Mouse (Mus musculus) activated CD4-positive, CD25-positive, alpha-beta regulatory T cell, adult 4 months (primary cell): Measurements from ENCODE around the gene Rabep1. TPM values are rescaled to one million over a fixed set of nuclear protein-coding genes. Genes with fewer than 3 reads are reported as not detected.

Experiments
- ATAC-seq: one replicate; pipeline ENCODE4 v1.8.0; 2017
- polyA plus RNA-seq, 2 experiments: library from polyadenylated mRNA; unstranded; fragments of 100-300 nt; shearing (Covaris generic); gene quantifications; one replicate each; pipeline ENCODE4 v1.2.1; 2017

Gene Rabep1
- polyA plus RNA-seq = 10 to 100 TPM in 1 of 2 experiments, 1 to 10 TPM in 1; 9.4 to 10.8 TPM

GRCm38 (mm10) chr11:70844559-70845456 is at the start of gene Rabep1:
TSS of gene Rabep1 (plus strand) at chr11:70844778.
- peak; percentile 66 for ATAC-seq

GRCm38 (mm10) chr11:70802208-70802864 is 42.2 kb upstream of the Rabep1 start:
- no peak for ATAC-seq

- no peak for ATAC-seq
Observed at GRCm38 (mm10) chr11:70802865-70803261, 41.7 kb upstream of the Rabep1 start.

DNA sequence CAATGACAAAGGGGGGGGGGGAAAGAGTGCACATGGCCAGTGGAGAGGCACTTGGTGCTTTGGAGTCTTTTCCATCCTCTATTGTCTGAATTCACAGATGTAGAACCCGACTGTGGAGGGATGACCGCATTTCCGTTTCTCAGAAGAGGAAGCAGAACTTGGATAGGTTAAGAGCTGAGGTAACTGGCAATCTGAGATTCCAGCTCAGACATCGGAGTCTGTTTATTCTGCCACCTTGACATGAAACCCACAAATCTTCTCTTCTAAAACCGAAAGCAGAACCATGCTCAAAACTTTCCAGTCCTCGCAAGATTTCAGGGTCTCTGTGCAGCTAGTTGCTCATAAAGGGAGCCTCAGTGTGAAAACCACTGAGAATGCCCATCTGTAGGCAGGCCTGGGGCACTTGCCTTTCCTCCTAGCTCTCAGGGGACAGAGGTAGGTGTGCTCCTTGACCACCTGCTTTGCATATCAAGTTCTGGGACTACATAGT is 40.8 kb upstream of the Rabep1 start:
- peak; percentile 82 for ATAC-seq

DNA sequence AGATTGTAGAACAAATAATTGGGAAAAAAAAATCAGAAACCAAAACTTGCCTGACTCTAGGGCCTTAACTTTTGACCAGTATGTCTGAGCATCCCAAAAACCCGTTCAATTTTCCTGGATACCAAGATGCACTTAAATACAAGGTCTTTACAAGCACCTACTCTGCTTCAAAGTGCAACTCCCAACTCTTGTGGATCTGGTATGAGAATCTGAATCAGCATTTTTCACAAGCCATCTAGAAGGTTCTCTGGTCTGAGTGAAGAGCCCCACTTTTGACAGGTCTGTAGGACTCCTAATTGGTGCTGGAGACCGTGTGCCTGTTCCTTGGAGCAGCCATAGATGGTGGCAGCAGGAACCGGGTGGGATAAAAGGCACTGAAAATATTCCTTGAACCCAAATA is 40.2 kb upstream of the Rabep1 start:
- no peak for ATAC-seq

- no peak for ATAC-seq
Observed at GRCm38 (mm10) chr11:70805641-70806175, 38.9 kb upstream of the Rabep1 start.

DNA sequence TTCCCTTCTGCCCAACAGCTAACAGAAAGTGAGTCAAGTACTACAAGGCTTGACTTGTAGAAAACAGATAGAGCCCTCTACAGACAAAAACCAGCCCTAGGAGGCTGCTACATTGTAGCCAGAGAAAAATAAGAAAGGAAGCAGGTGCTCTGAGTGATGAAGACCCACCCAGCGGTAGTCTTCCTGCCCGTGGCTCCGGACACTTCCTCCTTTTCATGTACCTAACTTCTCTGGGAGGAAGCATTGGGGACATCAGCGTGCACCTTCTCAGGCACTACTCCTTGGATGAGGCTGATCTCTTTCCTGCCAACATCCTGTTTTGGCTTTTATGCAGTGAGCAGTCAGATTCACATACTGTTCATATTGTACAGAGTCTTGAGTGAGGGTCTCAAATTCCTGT is 37.9 kb upstream of the Rabep1 start:
- no peak for ATAC-seq

DNA sequence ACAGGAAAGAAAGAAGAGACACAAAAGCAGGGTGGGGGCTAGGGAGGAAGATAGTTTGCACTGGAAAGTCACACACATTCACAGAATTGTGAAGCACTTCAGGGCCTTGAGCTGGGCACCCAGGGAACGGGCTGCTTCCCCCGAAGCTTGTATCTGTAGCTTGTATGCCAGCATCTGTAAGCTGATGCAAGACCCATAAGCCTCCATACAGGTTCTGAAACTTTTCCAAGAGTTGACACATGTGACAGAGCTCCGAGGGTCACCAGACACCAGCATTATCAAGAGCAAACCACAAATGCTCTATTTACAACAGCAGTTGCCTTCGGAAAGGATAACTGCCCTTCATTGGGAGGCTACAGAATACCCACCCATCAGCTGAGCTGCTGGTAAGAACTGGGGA is 36.9 kb upstream of the Rabep1 start:
- ATAC-seq = no peak

- no peak for ATAC-seq
Observed at GRCm38 (mm10) chr11:70808101-70808500, 36.5 kb upstream of the Rabep1 start.

- ATAC-seq = no peak
Observed at GRCm38 (mm10) chr11:70809011-70809410, 35.6 kb upstream of the Rabep1 start.

GRCm38 (mm10) chr11:70811041-70811440 is 33.5 kb upstream of the Rabep1 start:
- no peak for ATAC-seq

- no peak for ATAC-seq
Observed at GRCm38 (mm10) chr11:70811471-70812240, 32.9 kb upstream of the Rabep1 start.

GRCm38 (mm10) chr11:70812365-70812764 is 32.2 kb upstream of the Rabep1 start, which contains the start of gene Scimp:
TSS of gene Scimp (minus strand) at chr11:70812586.
- no peak for ATAC-seq

DNA sequence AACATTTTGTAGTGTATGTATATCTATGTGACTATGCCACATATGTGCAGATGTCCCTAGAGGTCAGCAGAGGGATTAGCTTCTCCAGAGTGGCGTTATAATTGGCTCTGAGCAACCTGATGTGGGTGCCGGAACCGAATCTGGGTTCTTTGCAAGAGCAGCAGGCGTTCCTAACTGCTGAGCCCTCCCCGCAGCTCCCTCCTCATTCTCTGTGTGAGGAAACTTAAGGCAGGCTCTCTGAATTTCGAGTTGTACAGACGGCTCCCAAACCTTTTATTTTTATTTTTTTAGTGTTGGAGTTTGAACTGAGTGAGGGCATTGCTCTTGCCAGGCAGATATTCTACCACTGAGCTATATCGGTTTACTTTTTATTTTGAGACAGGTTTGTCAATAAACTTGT is 29.5 kb upstream of the Rabep1 start:
- ATAC-seq = no peak

DNA sequence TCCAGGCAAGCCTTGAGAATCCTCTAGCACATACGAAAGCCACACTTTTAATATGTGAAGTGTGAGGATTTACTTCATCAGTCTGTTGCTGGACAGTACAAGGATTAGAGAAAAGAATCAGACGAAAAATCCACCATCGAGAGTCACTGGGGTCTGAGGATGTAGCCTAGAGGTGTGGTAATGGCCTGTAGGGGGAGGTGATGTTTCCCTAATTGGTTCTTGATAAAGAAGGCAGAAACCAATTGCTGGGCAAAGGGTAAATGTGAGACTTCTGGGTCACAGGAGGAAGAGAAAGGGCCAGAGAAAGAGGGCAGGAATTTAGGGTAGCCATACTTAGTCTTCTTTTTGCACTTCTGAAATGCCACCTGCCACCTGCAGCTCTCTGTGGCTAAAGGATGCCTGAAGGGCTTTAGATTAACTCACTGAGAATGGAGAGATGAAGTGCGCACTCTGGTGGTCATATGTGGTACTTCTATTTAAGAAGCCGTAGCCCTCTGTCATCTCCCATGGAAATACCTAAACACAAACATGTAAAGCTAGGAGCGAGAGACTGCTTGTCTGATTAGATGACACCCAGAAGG is 29.0 kb upstream of the Rabep1 start:
- peak; percentile 63 for ATAC-seq

GRCm38 (mm10) chr11:70816770-70817169 is 27.8 kb upstream of the Rabep1 start:
- no peak for ATAC-seq

- ATAC-seq = no peak
Observed at GRCm38 (mm10) chr11:70820120-70820519, 24.5 kb upstream of the Rabep1 start.

- no peak for ATAC-seq
Observed at GRCm38 (mm10) chr11:70821728-70822591, 22.6 kb upstream of the Rabep1 start.

- ATAC-seq = no peak
Observed at GRCm38 (mm10) chr11:70826207-70826606, 18.4 kb upstream of the Rabep1 start.

GRCm38 (mm10) chr11:70828975-70829615 is 15.5 kb upstream of the Rabep1 start:
- ATAC-seq = no peak

GRCm38 (mm10) chr11:70831201-70831600 is 13.4 kb upstream of the Rabep1 start:
- no peak for ATAC-seq
